Mouse (Mus musculus): ENCODE measurements around the gene 1810009J06Rik. TPM values are rescaled to one million over a fixed set of nuclear protein-coding genes. Genes with fewer than 3 reads are reported as not detected.
"Not testable (repeated sequence)": the region's sequence is repeated elsewhere in the genome, so short reads cannot be mapped to it uniquely, and the experiment has no call there.

Gene 1810009J06Rik
- total RNA-seq (2021), result not detected

DNA sequence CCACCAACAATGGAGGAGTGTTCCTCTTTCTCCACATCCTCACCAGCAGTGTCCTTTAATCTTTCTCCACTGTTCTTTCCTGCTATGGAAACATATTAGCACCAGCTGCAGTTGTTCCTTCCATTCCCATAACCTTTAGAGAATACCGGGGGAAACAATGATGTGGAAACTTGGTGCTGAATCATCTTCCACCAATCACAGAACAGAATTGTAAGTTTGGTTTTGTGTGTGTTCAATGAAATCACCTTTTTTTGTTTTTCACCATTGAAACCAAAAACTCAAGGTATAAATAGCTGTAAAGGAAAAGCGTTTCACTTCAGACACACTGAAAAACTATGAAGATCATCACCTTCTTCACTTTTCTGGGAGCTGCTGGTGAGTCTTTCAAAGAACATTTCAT is at the start of gene 1810009J06Rik:
TSS of gene 1810009J06Rik (plus strand) at position 301 of the 400 bp plus-strand sequence.
- intact Hi-C loops (cut with DNase I); DNase-seq: not testable (repeated sequence)

DNA sequence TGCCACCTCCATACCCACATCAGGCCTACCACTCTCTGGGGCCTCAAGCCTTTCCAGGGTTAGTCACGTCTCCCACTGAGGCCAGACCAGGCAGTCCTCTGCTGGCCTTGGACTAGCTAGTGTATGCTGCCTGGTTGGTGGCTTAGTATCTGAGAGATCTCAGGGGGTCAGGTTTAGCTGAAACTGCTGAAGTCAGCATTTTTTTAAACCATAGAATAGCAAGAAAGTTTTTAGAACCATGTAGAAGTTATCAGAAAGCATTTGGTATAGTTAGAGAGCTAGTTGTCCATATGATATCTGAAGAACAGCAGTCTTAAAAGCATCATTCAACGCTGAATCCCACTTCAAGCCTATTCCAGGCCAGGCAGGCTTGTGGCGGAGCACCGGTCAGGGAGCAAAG is 44.6 kb upstream of the 1810009J06Rik start:
- no peak for DNase-seq
- intact Hi-C loops (cut with DNase I), result no loop called here

- intact Hi-C loops (cut with DNase I), result no loop called here
- no peak for DNase-seq
Measured at GRCm38 (mm10) chr6:40940457-40940856, 24.1 kb upstream of the 1810009J06Rik start, which contains the start of gene 1700074P13Rik. TSS of gene 1700074P13Rik (minus strand) at chr6:40940557.

DNA sequence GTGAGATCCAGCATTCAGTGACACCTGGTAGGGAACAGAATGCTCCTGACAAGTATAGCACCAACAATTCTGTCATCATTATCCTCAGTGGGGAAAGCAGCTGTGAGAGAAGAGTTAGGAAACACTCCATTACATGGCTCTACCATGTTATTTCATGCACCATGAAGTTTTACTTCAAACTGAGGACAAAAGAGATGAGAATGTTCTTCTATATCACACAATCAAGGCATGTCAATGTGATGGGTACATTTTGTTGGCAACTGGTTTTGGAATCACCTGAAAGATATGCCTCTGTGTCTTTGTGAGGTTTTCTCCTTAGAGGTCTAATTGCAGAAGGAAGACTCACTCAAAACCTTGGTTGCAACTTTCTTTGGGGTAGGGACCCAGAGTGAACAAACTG is 12.8 kb upstream of the 1810009J06Rik start, which contains the start of gene Gm4744:
TSS of gene Gm4744 (minus strand) at position 101 of the 400 bp plus-strand sequence.
- DNase-seq, result no peak
- intact Hi-C loops (cut with DNase I), result no loop called here

GRCm38 (mm10) chr6:40953716-40954115 is 10.8 kb upstream of the 1810009J06Rik start:
- intact Hi-C loops (cut with DNase I), result no loop called here
- no peak for DNase-seq

DNA sequence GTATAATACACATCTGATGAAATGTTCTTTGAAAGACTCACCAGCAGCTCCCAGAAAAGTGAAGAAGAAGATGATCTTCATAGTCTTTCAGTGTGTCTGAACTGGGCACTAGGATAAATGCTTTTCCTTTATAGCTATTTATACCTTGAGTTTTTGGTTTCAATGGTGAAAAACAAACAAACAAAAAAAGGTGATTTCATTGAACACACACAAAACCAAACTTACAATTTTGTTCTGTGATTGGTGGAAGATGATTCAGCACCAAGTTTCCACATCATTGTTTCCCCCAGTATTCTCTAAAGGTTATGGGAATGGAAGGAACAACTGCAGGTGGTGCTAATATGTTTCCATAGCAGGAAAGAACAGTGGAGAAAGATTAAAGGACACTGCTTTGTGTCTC is 34.8 kb downstream of the 1810009J06Rik start, which contains the start of gene Gm2663:
TSS of gene Gm2663 (minus strand) at position 101 of the 400 bp plus-strand sequence.
- DNase-seq; intact Hi-C loops (cut with DNase I): not testable (repeated sequence)

DNA sequence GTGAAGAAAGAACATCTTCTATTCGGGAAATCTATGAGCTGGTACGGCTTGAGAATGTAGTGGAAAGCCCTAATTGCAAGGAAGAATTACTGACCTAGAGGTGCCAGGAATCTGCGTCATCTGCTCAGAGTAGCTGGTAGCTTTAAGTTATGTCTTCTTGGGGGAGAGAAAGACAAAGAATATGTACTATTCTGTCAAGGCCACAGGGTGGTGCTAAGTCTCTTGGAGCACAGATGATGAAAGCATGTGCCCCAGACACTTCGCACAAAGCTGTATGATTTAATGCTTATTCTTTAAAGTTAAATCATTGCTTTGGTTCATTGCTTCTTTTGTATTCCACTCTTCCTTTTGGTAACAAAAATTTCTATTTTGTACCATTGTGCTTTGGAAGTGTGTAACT is 50.5 kb downstream of the 1810009J06Rik start:
- DNase-seq, result no peak
- intact Hi-C loops (cut with DNase I), result no loop called here

Other genes starting within 250 kb of the 1810009J06Rik start
- gene Moxd2, start 77.3 kb upstream of the 1810009J06Rik start, total RNA-seq (2021), result not detected
- gene Prss58, start 64.4 kb upstream of the 1810009J06Rik start, total RNA-seq (2021), result not detected
- not detected for gene 1700074P13Rik, start 24.2 kb upstream of the 1810009J06Rik start, total RNA-seq (2021)
- not detected for gene Gm4744, start 12.9 kb upstream of the 1810009J06Rik start, total RNA-seq (2021)
- not detected for gene Gm2663, start 34.7 kb downstream of the 1810009J06Rik start, total RNA-seq (2021)
- gene 2210010C04Rik, start 70.8 kb downstream of the 1810009J06Rik start, total RNA-seq (2021), result not detected

All from left cerebral cortex, postnatal 4 days (tissue).